Mouse (Mus musculus) ES-Bruce4 (cell line): ENCODE measurements around the gene Tcn2. TPM values are rescaled to one million over a fixed set of nuclear protein-coding genes. Genes with fewer than 3 reads are reported as not detected.
"Not testable (repeated sequence)": the region's sequence is repeated elsewhere in the genome, so short reads cannot be mapped to it uniquely, and the experiment has no call there.

Experiments used
- H3K27ac ChIP-seq: 2 replicates; pipeline ENCODE4 v1.5.1; 2012; ENCODE audit warnings: low read length, inconsistent platforms; ENCODE audit not compliant: insufficient read depth
- H3K27me3 ChIP-seq: 2 replicates; pipeline ENCODE4 v1.6.1; 2012; ENCODE audit warnings: mild to moderate bottlenecking, low read length, inconsistent platforms; ENCODE audit not compliant: control insufficient read depth, poor library complexity, insufficient read depth, severe bottlenecking
- H3K36me3 ChIP-seq: 2 replicates; pipeline ENCODE4 v1.6.1; 2012; ENCODE audit warnings: inconsistent platforms, mild to moderate bottlenecking, low read length, moderate library complexity; ENCODE audit not compliant: control insufficient read depth, poor library complexity, insufficient read depth, severe bottlenecking
- H3K4me1 ChIP-seq: one replicate; pipeline ENCODE4 v1.8.1; 2011; ENCODE audit warnings: low read length; ENCODE audit not compliant: control insufficient read depth, insufficient read depth
- H3K4me3 ChIP-seq: 2 replicates; pipeline ENCODE4 v1.5.1; 2011; ENCODE audit warnings: low read depth, mild to moderate bottlenecking, low read length
- H3K9ac ChIP-seq: 2 replicates; pipeline ENCODE4 v1.6.1; 2012; ENCODE audit warnings: low read depth, mild to moderate bottlenecking, inconsistent platforms; ENCODE audit not compliant: poor library complexity, severe bottlenecking
- H3K9me3 ChIP-seq: replicated peaks from 2 replicates; pipeline ENCODE4 v1.6.1; 2012; ENCODE audit warnings: mild to moderate bottlenecking, low read length, inconsistent platforms; ENCODE audit not compliant: control insufficient read depth, poor library complexity, insufficient read depth, severe bottlenecking
- CTCF ChIP-seq: IDR thresholded peaks from one replicate; pipeline ENCODE4 v1.8.1; 2011; ENCODE audit warnings: low read depth, low read length
- EP300 ChIP-seq: IDR thresholded peaks from 2 replicates; pipeline ENCODE4 v1.6.1; 2011; ENCODE audit warnings: low read depth, low read length; ENCODE audit not compliant: insufficient read depth
- POLR2A ChIP-seq: IDR thresholded peaks from one replicate; pipeline ENCODE4 v1.8.1; 2011; ENCODE audit warnings: low read length; ENCODE audit not compliant: insufficient read depth
- polyA plus RNA-seq: library from polyadenylated mRNA; stranded (reverse); fragments of >200 nt; gene quantifications from 2 replicates; pipeline ENCODE4 v1.2.4, GENCODE M21; 2011; ENCODE audit warnings: low read depth; ENCODE audit not compliant: missing spikeins, insufficient read depth, insufficient read length

Tcn2 gene
- polyA plus RNA-seq, 1 experiment, result 45.8 TPM

- Histone ChIP-seq H3K4me3 (no peak overlapping the region), H3K27me3 (no peaks in the 10 kb centered on the region), H3K9me3 (no peaks in the 10 kb centered on the region), H3K4me1 (no peaks in the 10 kb centered on the region), H3K36me3 (no peaks in the 10 kb centered on the region), H3K9ac (no peak overlapping the region), H3K27ac (no peak overlapping the region)
- TF ChIP-seq EP300 (no peak), POLR2A (no peak), CTCF (no peak)
These were observed 28.9 kb upstream of the Tcn2 start for GRCm38 (mm10) chr11:3960901-3961300.

- not testable (repeated sequence) for H3K4me1 ChIP-seq, H3K9me3 ChIP-seq, H3K27me3 ChIP-seq, H3K36me3 ChIP-seq, H3K4me3 ChIP-seq
- H3K9ac ChIP-seq, result peak overlapping the region; percentile 23; the same call in 1 of the 2 replicates
- peak overlapping the region; percentile 90 for H3K27ac ChIP-seq
These were observed 23.4 kb upstream of the Tcn2 start for GRCm38 (mm10) chr11:3955371-3955770.

- H3K4me1 ChIP-seq, H3K9ac ChIP-seq, H3K36me3 ChIP-seq, H3K9me3 ChIP-seq, H3K4me3 ChIP-seq, H3K27me3 ChIP-seq: not testable (repeated sequence)
- H3K27ac ChIP-seq, result peak overlapping the region; percentile 90
These were observed 22.9 kb upstream of the Tcn2 start for GRCm38 (mm10) chr11:3954876-3955275.

DNA sequence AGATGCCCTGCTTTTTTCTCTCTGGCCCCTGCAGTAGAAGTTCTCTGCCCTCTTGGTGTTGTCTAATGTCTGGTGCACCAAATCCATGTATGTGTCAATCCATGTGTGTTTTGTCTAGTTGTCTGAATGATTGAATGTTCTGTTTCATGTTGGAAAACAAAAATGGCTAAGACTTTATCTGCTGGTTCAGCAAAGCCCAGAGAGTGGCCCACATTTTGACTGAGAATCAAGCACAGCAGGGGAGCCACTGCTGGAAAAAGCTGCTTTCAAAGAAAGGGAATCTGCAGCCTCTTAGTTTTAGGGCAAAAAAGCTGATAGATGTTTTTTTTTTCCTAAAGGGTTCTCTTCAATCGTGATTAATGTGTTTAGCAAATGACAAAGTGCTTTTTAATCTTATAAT lies 14.4 kb upstream of the Tcn2 start:
- H3K27me3 ChIP-seq, result no peaks in the 10 kb centered on the region
- H3K9me3 ChIP-seq, result no peaks in the 10 kb centered on the region
- no peaks in the 10 kb centered on the region for H3K36me3 ChIP-seq
- H3K4me3 ChIP-seq, result no peak overlapping the region
- H3K4me1 ChIP-seq, result no peaks in the 10 kb centered on the region
- H3K9ac ChIP-seq, result no peak overlapping the region
- peak overlapping the region; percentile 51 for H3K27ac ChIP-seq
- TF ChIP-seq EP300 (no peak), POLR2A (no peak), CTCF (no peak)

- H3K36me3 ChIP-seq, result no peaks in the 10 kb centered on the region
- no peak for TF ChIP-seq CTCF
- TF ChIP-seq POLR2A, result no peak
- no peak for TF ChIP-seq EP300
- H3K27ac ChIP-seq, result no peak overlapping the region
- no peaks in the 10 kb centered on the region for H3K4me1 ChIP-seq
- H3K27me3 ChIP-seq, result no peaks in the 10 kb centered on the region
- no peak overlapping the region for H3K4me3 ChIP-seq
- no peak overlapping the region for H3K9ac ChIP-seq
- H3K9me3 ChIP-seq, result no peaks in the 10 kb centered on the region
These were observed 9.4 kb upstream of the Tcn2 start for GRCm38 (mm10) chr11:3941371-3941770.

DNA sequence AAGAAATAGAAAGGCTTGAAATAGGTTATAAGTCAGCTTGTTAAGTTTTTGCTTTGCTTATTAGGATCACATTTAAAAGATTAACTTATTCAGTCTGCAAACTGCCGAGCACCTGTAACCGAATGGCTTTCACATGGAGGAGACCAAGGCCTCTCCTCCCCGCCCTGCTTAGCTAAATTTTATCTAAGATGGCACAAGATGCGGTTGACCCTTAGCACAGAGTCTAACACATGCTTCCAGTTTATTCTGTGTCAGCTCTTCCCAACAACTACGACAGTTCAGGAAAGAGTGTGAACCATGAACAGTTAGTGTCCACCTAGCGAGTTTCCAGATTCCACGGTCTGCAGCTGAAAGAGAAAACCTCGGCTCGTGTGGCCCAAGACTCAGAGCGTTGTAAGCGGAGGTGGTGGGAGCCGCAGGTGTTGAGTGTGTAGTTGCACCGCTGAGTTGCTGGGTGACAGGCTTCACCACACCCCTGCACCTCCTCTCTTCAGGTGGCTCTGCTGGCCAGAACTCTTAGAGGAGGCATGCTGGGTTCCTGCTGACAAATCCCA lies 5.4 kb upstream of the Tcn2 start:
- TF ChIP-seq EP300 (no peak), POLR2A (no peak), CTCF (no peak)
- Histone ChIP-seq H3K27me3 (no peaks in the 10 kb centered on the region), H3K36me3 (no peaks in the 10 kb centered on the region), H3K4me3 (no peak overlapping the region), H3K9me3 (no peaks in the 10 kb centered on the region), H3K4me1 (no peaks in the 10 kb centered on the region), H3K9ac (no peak overlapping the region), H3K27ac (no peak overlapping the region)

- TF ChIP-seq CTCF (no peak), POLR2A (no peak), EP300 (no peak)
- Histone ChIP-seq H3K9ac (no peak overlapping the region), H3K9me3 (no peaks in the 10 kb centered on the region), H3K27ac (no peak overlapping the region), H3K4me1 (no peaks in the 10 kb centered on the region), H3K36me3 (no peaks in the 10 kb centered on the region), H3K27me3 (no peaks in the 10 kb centered on the region), H3K4me3 (no peak overlapping the region)
These were observed 4.4 kb upstream of the Tcn2 start for GRCm38 (mm10) chr11:3936318-3936717.
